Mouse (Mus musculus): ENCODE measurements around the gene Gm10681. TPM values are rescaled to one million over a fixed set of nuclear protein-coding genes. Genes with fewer than 3 reads are reported as not detected.
"Not testable (repeated sequence)": the region's sequence is repeated elsewhere in the genome, so short reads cannot be mapped to it uniquely, and the experiment has no call there.

The Gm10681 gene
- polyA plus RNA-seq (2012; ENCODE audit: insufficient read depth, low replicate concordance), result not detected in 2 replicates

GRCm38 (mm10) chr3:98588707-98589106 lies at the start of gene Gm10681:
Gene Gm10681, minus strand, starts transcription at chr3:98588807.
- no peaks in the 10 kb centered on the region for H3K4me1 ChIP-seq
- no peak within 1 kb of the TSS for H3K4me3 ChIP-seq (replicated peaks)
- H3K36me3 ChIP-seq (replicated peaks; ENCODE audit: low read length), result no peaks in the 10 kb centered on the region
- no peaks in the 10 kb centered on the region for H3K9me3 ChIP-seq
- H3K27me3 ChIP-seq (replicated peaks), result no peaks in the 10 kb centered on the region
- no peak for TF ChIP-seq FLI1 (IDR thresholded peaks at IDR 0.05; ENCODE audit: low read length)
- TF ChIP-seq GATA1 (IDR thresholded peaks at IDR 0.05; ENCODE audit: borderline replicate concordance, low read length), result no peak

GRCm38 (mm10) chr3:98635145-98635544 lies 46.5 kb upstream of the Gm10681 start:
- Histone ChIP-seq H3K27me3 (replicated peaks) (no peaks in the 10 kb centered on the region), H3K9me3 (no peaks in the 10 kb centered on the region), H3K4me1 (no peaks in the 10 kb centered on the region), H3K36me3 (replicated peaks; ENCODE audit: low read length) (no peaks in the 10 kb centered on the region), H3K4me3 (replicated peaks) (no peak overlapping the region)
- TF ChIP-seq FLI1 (IDR thresholded peaks at IDR 0.05; ENCODE audit: low read length) (no peak), GATA1 (IDR thresholded peaks at IDR 0.05; ENCODE audit: borderline replicate concordance, low read length) (no peak)

DNA sequence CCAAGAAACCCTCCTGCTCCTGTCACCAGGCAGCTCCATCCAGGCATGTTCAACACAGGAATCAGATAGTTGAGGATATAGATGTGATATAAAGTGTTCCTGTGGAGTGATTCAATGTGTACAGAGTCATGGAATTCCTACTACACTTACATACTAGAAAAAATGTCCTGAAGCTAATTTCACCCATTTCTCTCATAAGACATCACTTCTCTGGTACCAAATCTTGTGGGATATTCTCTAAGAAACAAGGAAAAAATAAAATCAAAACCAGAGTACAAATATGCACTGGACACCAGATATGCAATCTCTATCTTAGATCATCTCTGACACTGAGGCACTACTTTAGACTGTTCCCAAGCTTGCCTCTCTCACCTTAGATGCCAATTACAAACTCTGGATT lies 41.5 kb upstream of the Gm10681 start, which contains the start of gene Hsd3b5:
TSS of gene Hsd3b5 (minus strand) at position 101 of the 400 bp plus-strand sequence.
- no peak within 1 kb of the TSS for H3K4me3 ChIP-seq (replicated peaks)
- TF ChIP-seq GATA1 (IDR thresholded peaks at IDR 0.05; ENCODE audit: borderline replicate concordance, low read length) (no peak), FLI1 (IDR thresholded peaks at IDR 0.05; ENCODE audit: low read length) (no peak)
- no peaks in the 10 kb centered on the region for H3K9me3 ChIP-seq
- H3K4me1 ChIP-seq, result no peaks in the 10 kb centered on the region
- no peaks in the 10 kb centered on the region for H3K36me3 ChIP-seq (replicated peaks; ENCODE audit: low read length)
- no peaks in the 10 kb centered on the region for H3K27me3 ChIP-seq (replicated peaks)

DNA sequence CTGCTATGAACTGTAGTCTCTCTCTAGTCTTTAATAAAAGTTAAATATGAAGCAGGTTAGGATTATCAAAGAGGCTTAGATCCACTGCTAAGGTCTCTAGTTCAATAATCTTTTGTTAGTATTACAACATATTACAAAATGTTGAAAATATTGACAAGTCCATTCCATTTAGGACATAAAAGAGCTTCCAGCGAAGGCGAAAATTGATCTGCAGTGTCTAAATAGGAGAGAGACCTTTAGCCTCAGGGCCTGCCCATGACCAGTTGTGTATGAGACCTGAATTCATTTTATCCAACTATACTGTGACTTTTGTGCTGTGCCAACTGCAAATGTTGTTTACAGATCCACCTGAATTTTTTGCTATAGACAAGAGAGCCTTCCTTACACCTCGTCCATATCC lies 41.0 kb upstream of the Gm10681 start:
- H3K9me3 ChIP-seq, result no peaks in the 10 kb centered on the region

DNA sequence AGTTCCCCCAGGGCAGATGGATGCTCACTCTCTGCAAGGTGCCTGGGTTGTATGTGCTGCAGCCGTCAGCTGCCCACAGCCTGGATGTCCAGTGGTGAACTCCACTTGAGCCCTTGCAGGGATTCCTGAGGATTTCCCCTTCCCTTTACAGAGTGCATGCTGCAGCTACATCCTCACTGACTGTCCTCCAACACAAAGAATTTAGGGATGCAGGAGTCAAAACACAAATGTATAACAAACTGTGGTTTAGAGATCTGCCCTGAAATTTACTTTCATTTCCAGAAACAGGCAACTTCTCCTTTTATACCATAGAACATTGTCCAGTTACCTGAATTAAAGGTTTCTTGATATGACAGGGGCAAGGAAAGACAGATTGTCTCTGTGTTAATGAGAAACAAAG lies 28.2 kb upstream of the Gm10681 start:
- H3K27me3 ChIP-seq (replicated peaks); H3K36me3 ChIP-seq (replicated peaks; ENCODE audit: low read length); H3K9me3 ChIP-seq; H3K4me1 ChIP-seq; H3K4me3 ChIP-seq (replicated peaks): not testable (repeated sequence)

More for the DNA sequence above, 41.0 kb upstream of the Gm10681 start:
- H3K27me3 ChIP-seq (replicated peaks), result no peaks in the 10 kb centered on the region
- TF ChIP-seq FLI1 (IDR thresholded peaks at IDR 0.05; ENCODE audit: low read length) (no peak), GATA1 (IDR thresholded peaks at IDR 0.05; ENCODE audit: borderline replicate concordance, low read length) (no peak)
- no peaks in the 10 kb centered on the region for H3K36me3 ChIP-seq (replicated peaks; ENCODE audit: low read length)
- no peaks in the 10 kb centered on the region for H3K4me1 ChIP-seq
- H3K4me3 ChIP-seq (replicated peaks), result no peak overlapping the region

DNA sequence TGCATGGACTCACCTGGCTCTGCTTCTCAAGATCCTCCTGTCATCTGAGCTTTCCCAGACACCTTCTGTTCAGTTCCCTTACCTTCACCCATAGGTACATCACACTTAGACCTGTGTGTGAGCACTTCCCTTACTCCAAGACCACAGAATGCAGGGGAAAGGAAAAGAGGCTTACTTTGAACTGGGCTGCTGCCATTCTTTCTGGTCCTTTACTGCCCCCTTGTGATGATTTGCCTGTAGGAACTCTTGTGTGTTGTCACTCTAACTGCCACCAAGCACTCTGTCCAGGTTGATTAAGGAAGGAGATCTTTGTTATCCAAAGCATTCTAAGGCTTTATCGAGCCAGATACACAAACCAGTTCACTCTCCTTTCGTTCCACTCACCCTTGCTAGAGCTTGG lies 27.6 kb upstream of the Gm10681 start:
- H3K4me3 ChIP-seq (replicated peaks); H3K27me3 ChIP-seq (replicated peaks); H3K36me3 ChIP-seq (replicated peaks; ENCODE audit: low read length); H3K4me1 ChIP-seq; H3K9me3 ChIP-seq: not testable (repeated sequence)

- not testable (repeated sequence) for H3K4me3 ChIP-seq (replicated peaks); H3K27me3 ChIP-seq (replicated peaks); H3K4me1 ChIP-seq; H3K36me3 ChIP-seq (replicated peaks; ENCODE audit: low read length); H3K9me3 ChIP-seq
These were observed 25.9 kb upstream of the Gm10681 start for GRCm38 (mm10) chr3:98614406-98614927.

GRCm38 (mm10) chr3:98613963-98614362 lies 25.4 kb upstream of the Gm10681 start:
- no peak overlapping the region for H3K4me3 ChIP-seq (replicated peaks)
- H3K36me3 ChIP-seq (replicated peaks; ENCODE audit: low read length), result no peaks in the 10 kb centered on the region
- peaks cover 5% of the 10 kb centered on the region; the same call in 1 of the 2 replicates for H3K9me3 ChIP-seq
- TF ChIP-seq GATA1 (IDR thresholded peaks at IDR 0.05; ENCODE audit: borderline replicate concordance, low read length), result no peak
- TF ChIP-seq FLI1 (IDR thresholded peaks at IDR 0.05; ENCODE audit: low read length), result no peak
- H3K27me3 ChIP-seq (replicated peaks), result no peaks in the 10 kb centered on the region
- H3K4me1 ChIP-seq, result no peaks in the 10 kb centered on the region

- H3K9me3 ChIP-seq; H3K4me3 ChIP-seq (replicated peaks); H3K4me1 ChIP-seq; H3K27me3 ChIP-seq (replicated peaks); H3K36me3 ChIP-seq (replicated peaks; ENCODE audit: low read length): not testable (repeated sequence)
These were observed 24.9 kb upstream of the Gm10681 start for GRCm38 (mm10) chr3:98613540-98613939.

DNA sequence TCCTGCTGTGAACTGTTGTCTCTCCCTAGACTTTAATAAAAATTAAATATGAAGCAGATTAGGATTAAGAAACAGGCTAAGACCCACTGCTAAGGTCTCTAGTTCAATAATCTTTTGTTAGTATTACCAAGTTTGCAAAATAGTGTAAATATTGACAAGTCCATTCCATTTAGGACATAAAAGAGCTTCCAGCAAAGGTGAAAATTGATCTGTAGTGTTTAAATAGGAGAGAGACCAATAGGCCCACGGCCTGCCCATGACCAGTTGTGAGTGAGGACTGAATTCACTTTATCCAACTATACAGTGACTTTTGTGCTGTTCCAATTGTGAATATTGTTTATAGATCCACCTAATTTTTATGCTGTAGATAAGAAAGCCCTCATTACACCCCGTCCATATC lies 886 bp downstream of the Gm10681 start:
- Histone ChIP-seq H3K4me3 (replicated peaks) (no peak overlapping the region), H3K27me3 (replicated peaks) (no peaks in the 10 kb centered on the region), H3K36me3 (replicated peaks; ENCODE audit: low read length) (no peaks in the 10 kb centered on the region), H3K4me1 (no peaks in the 10 kb centered on the region), H3K9me3 (no peaks in the 10 kb centered on the region)
- TF ChIP-seq GATA1 (IDR thresholded peaks at IDR 0.05; ENCODE audit: borderline replicate concordance, low read length) (no peak), FLI1 (IDR thresholded peaks at IDR 0.05; ENCODE audit: low read length) (no peak)

GRCm38 (mm10) chr3:98582622-98583021 lies 6.0 kb downstream of the Gm10681 start:
- H3K4me1 ChIP-seq; H3K4me3 ChIP-seq (replicated peaks); H3K9me3 ChIP-seq; H3K27me3 ChIP-seq (replicated peaks); H3K36me3 ChIP-seq (replicated peaks; ENCODE audit: low read length): not testable (repeated sequence)

DNA sequence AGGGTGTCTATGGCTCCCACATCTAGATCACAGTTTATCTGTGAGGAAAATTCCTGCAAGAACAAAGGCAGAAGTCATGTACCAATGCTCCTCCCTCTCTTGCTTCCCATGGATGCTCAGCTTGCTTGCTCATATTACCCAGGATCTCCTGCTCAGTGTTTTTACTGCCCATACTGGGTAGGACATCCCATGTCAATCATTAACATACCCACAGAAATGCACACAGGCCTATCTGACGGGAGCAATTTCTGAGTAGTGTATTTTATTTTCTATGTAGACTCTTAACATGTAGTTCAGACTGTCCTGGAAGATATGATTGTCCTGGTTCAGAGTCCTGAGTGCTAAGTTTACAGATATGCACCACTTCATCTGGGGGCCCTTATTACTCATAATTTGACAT lies 6.4 kb downstream of the Gm10681 start:
- not testable (repeated sequence) for H3K9me3 ChIP-seq; H3K27me3 ChIP-seq (replicated peaks); H3K4me3 ChIP-seq (replicated peaks); H3K36me3 ChIP-seq (replicated peaks; ENCODE audit: low read length); H3K4me1 ChIP-seq

GRCm38 (mm10) chr3:98581024-98581423 lies 7.6 kb downstream of the Gm10681 start:
- H3K4me1 ChIP-seq; H3K36me3 ChIP-seq (replicated peaks; ENCODE audit: low read length); H3K9me3 ChIP-seq; H3K4me3 ChIP-seq (replicated peaks); H3K27me3 ChIP-seq (replicated peaks): not testable (repeated sequence)

- H3K36me3 ChIP-seq (replicated peaks; ENCODE audit: low read length); H3K9me3 ChIP-seq; H3K4me1 ChIP-seq; H3K27me3 ChIP-seq (replicated peaks); H3K4me3 ChIP-seq (replicated peaks): not testable (repeated sequence)
These were observed 20.9 kb downstream of the Gm10681 start for GRCm38 (mm10) chr3:98567717-98568116.

GRCm38 (mm10) chr3:98564894-98565293 lies 23.7 kb downstream of the Gm10681 start:
- not testable (repeated sequence) for H3K4me3 ChIP-seq (replicated peaks); H3K27me3 ChIP-seq (replicated peaks); H3K36me3 ChIP-seq (replicated peaks; ENCODE audit: low read length); H3K4me1 ChIP-seq; H3K9me3 ChIP-seq

DNA sequence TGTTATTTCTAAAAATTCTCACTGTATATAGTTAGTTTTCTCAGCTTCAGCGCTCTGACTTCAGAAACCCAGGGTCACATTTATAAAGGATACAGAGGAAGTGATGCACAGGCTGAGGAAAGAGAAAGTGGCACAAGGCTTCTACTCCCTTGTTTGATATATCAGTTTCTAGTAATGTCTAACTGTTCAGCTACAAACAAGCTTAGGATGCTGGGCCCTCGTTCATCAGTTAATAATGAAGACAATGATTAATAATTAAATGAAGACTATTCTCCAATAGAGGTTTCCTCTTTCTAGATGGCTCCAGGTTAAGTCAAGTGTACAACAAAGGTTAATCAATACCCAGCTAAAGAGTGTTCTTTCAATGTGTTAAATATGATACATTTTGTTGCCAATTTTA lies 24.8 kb downstream of the Gm10681 start:
- H3K4me1 ChIP-seq; H3K4me3 ChIP-seq (replicated peaks); H3K9me3 ChIP-seq; H3K27me3 ChIP-seq (replicated peaks); H3K36me3 ChIP-seq (replicated peaks; ENCODE audit: low read length): not testable (repeated sequence)
